Mouse (Mus musculus): ENCODE data around the gene Brd7. TPM values are rescaled to one million over a fixed set of nuclear protein-coding genes. Genes with fewer than 3 reads are reported as not detected.

The Brd7 gene
- polyA plus RNA-seq, 1 experiment from 2014 or later = 88.8 TPM

- no peak overlapping the region for H3K4me3 ChIP-seq
- peak overlapping the region; percentile 64 for H3K27ac ChIP-seq
Observed at GRCm38 (mm10) chr8:88316139-88316931, 45.7 kb downstream of the Brd7 start.

DNA sequence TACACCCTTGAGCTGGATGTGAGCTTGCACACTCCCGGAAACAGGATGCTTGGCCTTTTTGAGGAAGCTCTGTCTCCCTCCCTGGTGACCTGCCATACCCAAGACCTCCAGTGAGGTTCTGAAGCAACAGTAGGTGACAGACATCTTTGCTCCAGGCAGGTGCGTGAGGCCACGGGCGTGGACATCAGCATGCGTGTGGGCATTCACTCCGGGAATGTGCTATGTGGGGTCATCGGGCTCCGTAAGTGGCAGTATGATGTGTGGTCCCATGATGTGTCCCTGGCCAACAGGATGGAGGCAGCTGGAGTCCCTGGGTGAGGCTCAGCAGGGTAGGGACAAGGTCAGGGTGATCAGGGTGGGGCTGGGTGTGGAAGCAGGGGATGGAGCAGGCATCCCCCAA is 46.7 kb downstream of the Brd7 start:
- Histone ChIP-seq H3K4me1 (peaks cover 25% of the 10 kb centered on the region), H3K27ac (no peak overlapping the region), H3K36me3 (no peaks in the 10 kb centered on the region), H3K27me3 (ENCODE audit: low read depth, poor library complexity, severe bottlenecking) (no peaks in the 10 kb centered on the region), H3K9me3 (replicated peaks) (no peaks in the 10 kb centered on the region), H3K4me3 (no peak overlapping the region)
- 95% methylated on average over 8 of the region's 8 CpGs for WGBS
- no peak for DNase-seq (ENCODE audit: low spot score)

More at GRCm38 (mm10) chr8:88316139-88316931, 45.7 kb downstream of the Brd7 start:
- WGBS = 36% methylated on average over 8 of the region's 8 CpGs
- peaks cover 25% of the 10 kb centered on the region for H3K4me1 ChIP-seq
- no peaks in the 10 kb centered on the region for H3K36me3 ChIP-seq
- no peak for DNase-seq (ENCODE audit: low spot score)
- H3K9me3 ChIP-seq (replicated peaks) = no peaks in the 10 kb centered on the region
- no peaks in the 10 kb centered on the region for H3K27me3 ChIP-seq (ENCODE audit: low read depth, poor library complexity, severe bottlenecking)

DNA sequence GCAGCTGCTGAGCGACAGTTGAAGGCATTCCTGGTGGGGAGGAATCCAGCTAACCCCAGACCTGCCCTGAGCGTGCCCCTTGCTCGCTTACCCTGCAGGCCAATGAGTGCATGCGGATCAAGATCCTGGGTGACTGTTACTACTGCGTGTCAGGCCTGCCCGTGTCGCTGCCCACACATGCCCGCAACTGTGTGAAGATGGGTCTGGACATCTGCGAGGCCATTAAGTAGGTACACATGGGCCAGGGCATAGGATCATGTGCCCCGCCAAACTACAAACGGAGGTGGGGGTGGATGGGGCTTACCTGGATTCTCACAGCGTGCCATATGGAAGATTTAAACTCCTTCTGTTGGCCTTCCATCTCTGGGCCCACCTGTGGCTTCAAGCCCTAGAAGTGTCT is 48.0 kb downstream of the Brd7 start:
- DNase-seq (ENCODE audit: low spot score) = no peak
- no peaks in the 10 kb centered on the region for H3K27me3 ChIP-seq (ENCODE audit: low read depth, poor library complexity, severe bottlenecking)
- WGBS = 88% methylated on average over 12 of the region's 12 CpGs
- no peak overlapping the region for H3K4me3 ChIP-seq
- H3K9me3 ChIP-seq (replicated peaks) = no peaks in the 10 kb centered on the region
- no peaks in the 10 kb centered on the region for H3K36me3 ChIP-seq
- 0 out of 2 replicates have a peak overlapping the region, but pooled peaks have one; percentile 15 for H3K27ac ChIP-seq
- H3K4me1 ChIP-seq = peaks cover 28% of the 10 kb centered on the region

GRCm38 (mm10) chr8:88312966-88313365 is 49.0 kb downstream of the Brd7 start:
- DNase-seq (ENCODE audit: low spot score) = no peak
- H3K27me3 ChIP-seq (ENCODE audit: low read depth, poor library complexity, severe bottlenecking) = no peaks in the 10 kb centered on the region
- WGBS = 74% methylated on average over 8 of the region's 8 CpGs
- H3K36me3 ChIP-seq = no peaks in the 10 kb centered on the region
- H3K4me3 ChIP-seq = no peak overlapping the region
- H3K27ac ChIP-seq = no peak overlapping the region
- peaks cover 25% of the 10 kb centered on the region for H3K4me1 ChIP-seq
- no peaks in the 10 kb centered on the region for H3K9me3 ChIP-seq (replicated peaks)

DNA sequence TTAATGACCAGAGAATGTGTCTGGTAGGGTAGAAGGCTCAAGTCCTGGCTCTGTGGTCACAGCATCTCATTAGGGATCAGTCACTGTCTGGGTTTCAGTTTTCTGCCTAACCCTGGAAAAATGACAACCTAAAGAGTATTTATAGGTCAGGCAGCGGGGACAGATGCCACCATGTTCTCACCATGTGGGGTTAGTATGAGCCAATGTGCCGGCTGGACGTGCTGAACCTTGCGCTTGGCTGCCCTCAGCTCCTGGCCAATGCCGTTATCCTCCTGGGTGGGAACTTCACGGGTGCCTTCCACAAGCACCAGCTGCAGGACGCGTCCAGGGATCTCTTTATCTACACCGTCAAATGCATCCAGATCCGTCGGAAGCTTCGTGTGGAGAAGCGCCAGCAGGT is 51.7 kb downstream of the Brd7 start:
- no peaks in the 10 kb centered on the region for H3K27me3 ChIP-seq (ENCODE audit: low read depth, poor library complexity, severe bottlenecking)
- no peaks in the 10 kb centered on the region for H3K36me3 ChIP-seq
- no peaks in the 10 kb centered on the region for H3K9me3 ChIP-seq (replicated peaks)
- DNase-seq (ENCODE audit: low spot score) = no peak
- 94% methylated on average over 13 of the region's 13 CpGs for WGBS
- H3K27ac ChIP-seq = no peak overlapping the region
- peaks cover 3% of the 10 kb centered on the region; the same call in 1 of the 2 replicates for H3K4me1 ChIP-seq
- no peak overlapping the region for H3K4me3 ChIP-seq

DNA sequence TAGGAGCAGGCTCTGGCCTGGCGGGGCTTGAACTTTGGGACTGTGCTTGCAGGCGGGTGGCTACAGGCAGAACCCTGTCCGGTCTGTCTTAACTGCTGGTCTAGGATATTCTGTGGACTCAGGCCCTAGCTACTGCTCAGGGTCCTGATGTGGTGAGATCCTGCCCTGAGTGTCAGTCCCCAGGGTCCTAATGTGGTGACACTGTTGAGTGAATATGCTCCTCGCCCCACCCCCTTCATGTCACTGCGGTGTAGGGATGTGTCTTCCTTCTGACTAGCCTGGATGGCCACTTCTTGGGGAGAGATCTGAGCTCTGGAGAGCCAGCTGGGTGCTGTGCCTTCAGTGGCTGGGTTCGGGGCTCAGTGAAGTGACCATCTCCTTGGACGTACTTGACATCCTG is 52.1 kb downstream of the Brd7 start:
- Histone ChIP-seq H3K27me3 (ENCODE audit: low read depth, poor library complexity, severe bottlenecking) (no peaks in the 10 kb centered on the region), H3K27ac (no peak overlapping the region), H3K36me3 (no peaks in the 10 kb centered on the region), H3K9me3 (replicated peaks) (no peaks in the 10 kb centered on the region), H3K4me1 (peaks cover 3% of the 10 kb centered on the region; the same call in 1 of the 2 replicates), H3K4me3 (no peak overlapping the region)
- WGBS = 92% methylated on average over 7 of the region's 7 CpGs
- DNase-seq (ENCODE audit: low spot score) = no peak

- no peak overlapping the region for H3K27ac ChIP-seq
- H3K4me3 ChIP-seq = no peak overlapping the region
- no peak for DNase-seq (ENCODE audit: low spot score)
- no peaks in the 10 kb centered on the region for H3K27me3 ChIP-seq (ENCODE audit: low read depth, poor library complexity, severe bottlenecking)
- H3K9me3 ChIP-seq (replicated peaks) = no peaks in the 10 kb centered on the region
- H3K36me3 ChIP-seq = no peaks in the 10 kb centered on the region
- H3K4me1 ChIP-seq = peaks cover 3% of the 10 kb centered on the region; the same call in 1 of the 2 replicates
- WGBS = 83% methylated on average over 10 of the region's 10 CpGs
Observed at GRCm38 (mm10) chr8:88309274-88309873, 52.6 kb downstream of the Brd7 start.

GRCm38 (mm10) chr8:88307736-88308135 is 54.3 kb downstream of the Brd7 start:
- 93% methylated on average over 4 of the region's 4 CpGs for WGBS
- Histone ChIP-seq H3K4me3 (no peak overlapping the region), H3K27ac (no peak overlapping the region), H3K4me1 (peaks cover 3% of the 10 kb centered on the region; the same call in 1 of the 2 replicates), H3K27me3 (ENCODE audit: low read depth, poor library complexity, severe bottlenecking) (no peaks in the 10 kb centered on the region), H3K36me3 (no peaks in the 10 kb centered on the region), H3K9me3 (replicated peaks) (no peaks in the 10 kb centered on the region)
- DNase-seq (ENCODE audit: low spot score) = no peak

DNA sequence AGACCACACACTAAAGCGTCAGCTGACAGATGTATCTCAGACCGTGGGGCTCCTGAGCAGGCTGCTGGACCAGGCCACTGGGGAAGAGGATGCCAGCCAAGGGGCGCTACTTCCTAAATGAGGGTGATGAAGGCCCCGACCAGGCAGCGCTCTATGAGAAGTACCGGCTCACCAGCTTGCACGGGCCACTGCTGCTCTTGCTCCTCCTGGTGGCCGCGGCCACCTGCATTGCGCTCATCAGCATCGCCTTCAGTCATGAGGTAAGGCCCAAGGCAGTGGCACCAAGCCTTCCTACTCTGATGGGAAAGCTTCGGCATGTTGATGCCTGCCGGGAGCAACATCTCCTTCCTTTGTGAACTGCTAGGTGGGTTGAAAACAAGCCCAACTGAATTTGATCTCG is 55.5 kb downstream of the Brd7 start:
- no peak overlapping the region for H3K27ac ChIP-seq
- H3K36me3 ChIP-seq = no peaks in the 10 kb centered on the region
- no peak overlapping the region for H3K4me3 ChIP-seq
- no peaks in the 10 kb centered on the region for H3K9me3 ChIP-seq (replicated peaks)
- peaks cover 14% of the 10 kb centered on the region for H3K4me1 ChIP-seq
- WGBS = 65% methylated on average over 14 of the region's 14 CpGs
- H3K27me3 ChIP-seq (ENCODE audit: low read depth, poor library complexity, severe bottlenecking) = no peaks in the 10 kb centered on the region
- DNase-seq (ENCODE audit: low spot score) = peak; percentile 50

DNA sequence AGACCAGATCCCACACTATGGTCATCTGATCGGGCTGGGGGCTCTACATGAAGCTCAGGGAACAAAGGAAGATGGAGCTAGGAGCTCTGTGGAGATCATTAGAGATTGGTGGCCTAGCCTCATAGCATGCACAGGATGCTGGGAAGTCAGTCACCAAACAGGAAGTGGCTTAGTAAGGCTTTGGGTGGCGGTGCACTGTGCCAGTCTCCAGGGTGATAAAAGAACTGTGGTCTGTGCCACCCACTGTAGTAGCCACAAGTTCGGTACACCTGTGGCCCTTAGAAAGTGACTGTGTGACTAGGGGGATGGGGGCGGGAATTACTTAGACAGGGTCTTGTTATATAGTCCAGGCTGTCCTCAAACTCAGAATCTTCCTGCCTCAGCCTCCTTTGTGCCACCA is 56.2 kb downstream of the Brd7 start:
- Histone ChIP-seq H3K36me3 (no peaks in the 10 kb centered on the region), H3K27ac (no peak overlapping the region), H3K4me1 (peaks cover 18% of the 10 kb centered on the region), H3K4me3 (no peak overlapping the region), H3K27me3 (ENCODE audit: low read depth, poor library complexity, severe bottlenecking) (no peaks in the 10 kb centered on the region), H3K9me3 (replicated peaks) (no peaks in the 10 kb centered on the region)
- 92% methylated on average over 4 of the region's 4 CpGs for WGBS
- no peak for DNase-seq (ENCODE audit: low spot score)

DNA sequence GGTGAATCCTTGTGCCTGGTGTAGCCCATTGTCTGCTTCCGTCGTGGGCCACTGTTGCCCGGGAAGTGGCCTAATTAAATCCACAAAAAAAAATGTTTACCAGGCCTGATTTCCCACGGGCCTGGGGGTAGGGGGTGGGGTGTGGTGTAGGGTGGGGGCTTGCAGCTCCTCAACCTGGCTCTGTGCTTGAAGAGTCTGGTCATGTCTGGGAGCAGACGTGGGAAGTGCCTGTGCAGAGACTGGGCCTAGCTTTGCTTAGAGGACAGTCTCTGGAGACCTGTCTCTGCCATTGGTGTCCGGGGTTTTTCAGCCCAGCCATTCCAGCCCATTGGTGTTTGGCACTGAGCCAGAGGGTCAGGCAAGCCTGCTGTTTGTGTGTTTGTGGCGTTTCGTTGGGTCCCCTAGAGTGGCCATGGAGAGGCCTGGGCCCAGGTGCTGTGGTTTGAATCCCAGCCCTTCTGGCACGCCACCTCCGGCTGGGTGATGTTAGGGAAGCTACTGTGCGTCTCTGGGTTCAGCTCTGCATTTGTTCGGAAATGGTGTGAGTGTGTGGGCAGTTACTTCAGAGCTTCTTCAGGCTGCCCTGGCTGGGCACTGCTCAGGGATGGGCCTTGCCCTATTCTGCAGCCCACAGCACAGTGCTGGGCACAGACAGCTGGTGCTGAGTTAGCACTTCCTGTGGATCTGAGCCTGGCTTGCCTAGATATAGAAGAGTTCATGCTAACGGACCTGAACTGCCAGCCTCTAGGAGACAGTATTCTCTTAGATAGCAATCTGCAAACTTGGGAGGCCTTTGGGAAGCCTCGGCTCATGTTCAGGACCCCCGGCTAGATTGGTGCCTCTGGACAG is 60.2 kb downstream of the Brd7 start:
- DNase-seq (ENCODE audit: low spot score) = no peak
- H3K4me3 ChIP-seq = no peak overlapping the region; the same call in 1 of the 2 replicates
- WGBS = 80% methylated on average over 15 of the region's 15 CpGs
- H3K4me1 ChIP-seq = peaks cover 33% of the 10 kb centered on the region
- no peaks in the 10 kb centered on the region for H3K36me3 ChIP-seq
- no peaks in the 10 kb centered on the region for H3K27me3 ChIP-seq (ENCODE audit: low read depth, poor library complexity, severe bottlenecking)
- H3K9me3 ChIP-seq (replicated peaks) = no peaks in the 10 kb centered on the region
- H3K27ac ChIP-seq = peak overlapping the region; percentile 42

DNA sequence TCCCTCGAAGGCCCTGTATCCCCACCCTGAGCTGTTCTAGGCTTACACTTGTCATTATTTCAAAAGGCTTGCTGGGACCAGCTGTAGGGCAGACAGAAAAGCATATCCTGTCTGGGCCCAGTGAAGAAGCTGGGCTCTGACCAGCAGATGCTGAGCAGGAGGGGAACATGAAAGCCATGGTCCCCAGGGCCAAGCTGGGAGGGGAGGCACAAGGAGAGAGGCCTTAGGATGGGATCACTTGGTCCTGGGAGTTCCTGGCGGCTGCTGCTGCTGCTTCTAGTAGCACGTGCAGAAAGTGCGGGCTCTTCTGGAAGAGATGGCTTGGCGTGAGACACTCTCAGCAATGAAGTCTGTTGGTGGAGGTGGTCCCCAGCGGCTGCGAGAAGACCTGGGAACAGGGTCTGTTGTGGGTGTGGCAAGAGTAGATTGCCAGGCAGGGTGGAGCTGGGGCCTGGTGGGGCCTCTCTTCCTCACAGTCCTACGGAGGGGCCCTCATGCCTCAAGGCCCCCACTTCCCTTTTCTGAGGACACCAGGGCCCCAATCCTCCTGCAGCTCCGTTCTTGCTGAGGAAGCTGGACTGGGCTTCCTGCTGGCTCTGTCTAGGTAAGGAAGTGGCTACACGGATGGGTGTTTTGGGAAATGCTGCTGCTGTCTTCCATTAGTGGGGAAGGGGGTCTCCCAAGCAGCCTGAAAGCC is 61.9 kb downstream of the Brd7 start:
- 80% methylated on average over 10 of the region's 10 CpGs for WGBS
- Histone ChIP-seq H3K9me3 (replicated peaks) (no peaks in the 10 kb centered on the region), H3K27ac (peak overlapping the region; percentile 62), H3K36me3 (no peaks in the 10 kb centered on the region), H3K4me1 (peaks cover 33% of the 10 kb centered on the region), H3K4me3 (no peak overlapping the region), H3K27me3 (ENCODE audit: low read depth, poor library complexity, severe bottlenecking) (no peaks in the 10 kb centered on the region)
- DNase-seq (ENCODE audit: low spot score) = no peak
